Mouse (Mus musculus) embryonic facial prominence, embryonic 11.5 days (tissue): ENCODE data around the gene Cwc22. TPM values are rescaled to one million over a fixed set of nuclear protein-coding genes. Genes with fewer than 3 reads are reported as not detected.

ENCODE experiments used
- ATAC-seq: fragments of 200-750 bp; cut with Nextera tagmentation; replicated peaks from 2 replicates; pipeline ENCODE4 v1.8.0; 2017; ENCODE audit warnings: low read depth; ENCODE audit not compliant: insufficient number of reproducible peaks, low FRiP score, low TSS enrichment
- DNase-seq: peaks from one replicate; pipeline ENCODE4 v3.0.0-alpha.2; 2015; ENCODE audit warnings: low spot score
- H3K27ac ChIP-seq: fragments of 300-500 bp; sonication (generic); replicated peaks from 2 replicates; pipeline ENCODE4 v1.5.1; 2014; ENCODE audit warnings: mild to moderate bottlenecking, low read depth, low read length, control low read depth
- H3K27me3 ChIP-seq: fragments of 300-500 bp; sonication (generic); 2 replicates; pipeline ENCODE4 v1.6.1; 2014; ENCODE audit warnings: mild to moderate bottlenecking, low read length, moderate library complexity, mixed read lengths; ENCODE audit not compliant: control insufficient read depth, insufficient read depth
- H3K36me3 ChIP-seq: fragments of 300-500 bp; sonication (generic); replicated peaks from 2 replicates; pipeline ENCODE4 v1.6.1; 2014; ENCODE audit warnings: low read depth, mild to moderate bottlenecking, low read length, moderate library complexity, mixed read lengths; ENCODE audit not compliant: control insufficient read depth, insufficient read depth
- H3K4me1 ChIP-seq: fragments of 300-500 bp; sonication (generic); 2 replicates; pipeline ENCODE4 v1.6.1; 2014; ENCODE audit warnings: low read length, mixed read lengths; ENCODE audit not compliant: control insufficient read depth, insufficient read depth
- H3K4me2 ChIP-seq: fragments of 300-500 bp; sonication (generic); 2 replicates; pipeline ENCODE4 v1.6.1; 2014; ENCODE audit warnings: low read depth, mild to moderate bottlenecking, control low read depth, low read length, moderate library complexity
- H3K4me3 ChIP-seq: fragments of 300-500 bp; sonication (generic); 2 replicates; pipeline ENCODE4 v1.5.1; 2014; ENCODE audit warnings: low read depth, low read length, control low read depth
- H3K9ac ChIP-seq: fragments of 300-500 bp; sonication (generic); replicated peaks from 2 replicates; pipeline ENCODE4 v1.6.1; 2014; ENCODE audit warnings: mild to moderate bottlenecking, control low read depth, low read length
- H3K9me3 ChIP-seq: fragments of 300-500 bp; sonication (generic); replicated peaks from 2 replicates; pipeline ENCODE4 v1.6.1; 2016; ENCODE audit warnings: mild to moderate bottlenecking, low read length, inconsistent platforms, mixed read lengths; ENCODE audit not compliant: control insufficient read depth
- WGBS: fragments of 180-500 bp; shearing (Covaris S2); extraction: QIAGEN DNeasy Blood & Tissue Kit; methylation state at CpG from one replicate; pipeline ENCODE4 v1.1.7; 2014; 5-methylcytosine and 5-hydroxymethylcytosine counted together
- polyA plus RNA-seq: library from polyadenylated mRNA; unstranded; fragments of >200 nt; fragmentation: Nextera tagmentation; extraction: Ambion mirVana; gene quantifications from 2 replicates; pipeline ENCODE4 v1.2.1, GENCODE M21; 2014

The Cwc22 gene
- polyA plus RNA-seq, 1 experiment from 2014 or later, result 41.5 TPM

DNA sequence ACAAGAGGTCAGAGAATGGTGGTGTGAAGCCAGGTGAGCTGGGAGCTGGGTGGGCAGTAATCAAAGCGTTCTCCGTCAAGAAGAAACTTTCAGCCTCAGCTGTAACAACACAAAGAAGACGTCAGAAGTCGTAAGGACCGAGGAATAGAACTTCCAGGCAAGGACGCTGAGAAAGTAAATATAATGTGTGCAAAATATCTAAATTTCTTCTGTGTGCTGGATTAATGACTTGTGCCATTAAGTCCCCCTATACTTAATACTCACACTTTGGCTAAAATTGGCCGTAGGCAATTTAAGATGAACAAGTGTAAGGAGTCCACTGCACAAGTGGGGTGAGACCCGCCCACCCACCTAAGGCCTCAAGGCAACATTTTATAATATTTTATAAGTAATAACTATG lies 51.3 kb downstream of the Cwc22 start:
- ATAC-seq, result no peak
- Histone ChIP-seq H3K9ac (no peak overlapping the region), H3K4me1 (no peaks in the 10 kb centered on the region), H3K9me3 (no peaks in the 10 kb centered on the region), H3K4me2 (no peak overlapping the region), H3K27ac (no peak overlapping the region), H3K36me3 (peaks cover 6% of the 10 kb centered on the region), H3K4me3 (no peak overlapping the region), H3K27me3 (no peaks in the 10 kb centered on the region)
- DNase-seq, result no peak
- 90% methylated on average over 8 of the region's 8 CpGs for WGBS

DNA sequence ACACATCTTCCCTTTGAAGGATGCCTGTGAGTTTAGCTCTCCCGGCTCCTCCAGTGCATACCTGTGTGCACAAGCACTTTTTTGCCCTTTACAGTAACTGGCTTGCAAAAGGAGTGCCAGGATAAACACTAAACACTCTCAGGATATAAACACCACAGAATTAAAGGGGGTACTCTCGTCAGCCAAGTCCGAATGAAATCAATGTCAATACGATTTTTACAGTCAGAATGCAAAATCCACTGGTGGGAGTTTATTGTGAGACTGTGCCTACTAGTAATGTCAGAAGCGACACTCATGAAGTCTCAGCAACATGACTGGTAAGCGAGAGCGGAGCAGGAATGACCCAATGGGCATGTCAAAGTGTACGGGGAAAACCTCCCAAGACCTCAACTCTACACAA lies 52.7 kb downstream of the Cwc22 start:
- H3K4me1 ChIP-seq, result no peaks in the 10 kb centered on the region
- WGBS, result 97% methylated on average over 8 of the region's 8 CpGs
- DNase-seq (no peak), ATAC-seq (no peak)
- H3K9me3 ChIP-seq, result no peaks in the 10 kb centered on the region
- H3K27ac ChIP-seq, result no peak overlapping the region
- H3K4me3 ChIP-seq, result no peak overlapping the region
- no peak overlapping the region for H3K9ac ChIP-seq
- peaks cover 6% of the 10 kb centered on the region for H3K36me3 ChIP-seq
- no peaks in the 10 kb centered on the region for H3K27me3 ChIP-seq
- no peak overlapping the region for H3K4me2 ChIP-seq

DNA sequence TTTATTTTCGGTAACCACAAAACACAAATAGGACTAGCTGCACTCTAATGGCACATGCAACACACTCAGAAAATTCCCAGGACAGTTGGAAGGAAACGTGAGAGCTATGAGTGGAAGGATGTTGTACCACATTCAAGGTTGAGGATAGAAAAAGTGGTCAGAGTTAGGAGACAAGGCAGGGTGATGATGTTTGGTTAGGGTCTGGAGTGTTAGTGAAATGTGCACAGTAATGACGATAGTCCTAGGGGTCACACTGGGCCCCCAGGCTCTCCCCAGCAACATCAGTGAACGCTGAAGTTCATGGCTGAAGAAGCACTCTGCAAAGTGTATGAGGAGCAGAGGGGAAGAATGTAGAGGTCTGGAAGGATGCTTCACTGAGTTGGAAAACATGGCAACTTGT lies 53.6 kb downstream of the Cwc22 start:
- no peak overlapping the region for H3K4me3 ChIP-seq
- WGBS, result 91% methylated on average over 4 of the region's 4 CpGs
- no peaks in the 10 kb centered on the region for H3K4me1 ChIP-seq
- H3K27ac ChIP-seq, result no peak overlapping the region
- no peak overlapping the region for H3K4me2 ChIP-seq
- DNase-seq (no peak), ATAC-seq (no peak)
- H3K9me3 ChIP-seq, result no peaks in the 10 kb centered on the region
- peaks cover 6% of the 10 kb centered on the region for H3K36me3 ChIP-seq
- H3K27me3 ChIP-seq, result no peaks in the 10 kb centered on the region
- H3K9ac ChIP-seq, result no peak overlapping the region

DNA sequence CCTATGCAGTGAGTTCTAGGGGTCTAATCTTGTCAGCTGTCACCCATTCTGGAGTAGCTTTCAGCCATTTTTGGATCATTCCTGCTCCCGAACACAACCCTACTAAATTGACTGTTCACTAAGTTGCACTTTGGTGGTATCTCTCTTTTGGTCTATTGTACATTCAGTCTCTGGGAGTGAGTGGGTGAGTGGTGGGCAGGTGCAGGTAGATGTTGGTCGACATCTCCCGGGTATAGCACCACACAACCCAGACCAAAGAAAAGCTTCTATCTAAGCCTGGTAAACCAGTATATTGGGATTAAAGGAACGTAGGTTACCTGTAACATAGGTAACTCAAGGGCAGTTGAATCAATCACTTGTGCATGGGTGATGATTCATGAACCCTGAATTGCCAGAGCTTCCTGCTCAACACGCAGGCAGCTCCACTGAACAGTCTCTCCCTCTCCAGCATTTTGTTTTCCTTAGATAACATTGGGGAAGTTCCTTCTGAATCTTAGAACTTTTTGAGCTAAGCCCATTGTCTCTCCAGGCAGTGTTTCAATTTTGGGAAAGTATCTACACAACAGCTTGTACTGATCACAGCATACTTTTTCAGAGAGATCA lies 55.2 kb downstream of the Cwc22 start:
- H3K4me1 ChIP-seq, result no peaks in the 10 kb centered on the region
- no peaks in the 10 kb centered on the region for H3K9me3 ChIP-seq
- DNase-seq (no peak), ATAC-seq (no peak)
- H3K9ac ChIP-seq, result no peak overlapping the region
- H3K4me2 ChIP-seq, result no peak overlapping the region
- H3K27ac ChIP-seq, result no peak overlapping the region
- H3K4me3 ChIP-seq, result no peak overlapping the region
- peaks cover 6% of the 10 kb centered on the region for H3K36me3 ChIP-seq
- 91% methylated on average over 5 of the region's 5 CpGs for WGBS
- H3K27me3 ChIP-seq, result no peaks in the 10 kb centered on the region

DNA sequence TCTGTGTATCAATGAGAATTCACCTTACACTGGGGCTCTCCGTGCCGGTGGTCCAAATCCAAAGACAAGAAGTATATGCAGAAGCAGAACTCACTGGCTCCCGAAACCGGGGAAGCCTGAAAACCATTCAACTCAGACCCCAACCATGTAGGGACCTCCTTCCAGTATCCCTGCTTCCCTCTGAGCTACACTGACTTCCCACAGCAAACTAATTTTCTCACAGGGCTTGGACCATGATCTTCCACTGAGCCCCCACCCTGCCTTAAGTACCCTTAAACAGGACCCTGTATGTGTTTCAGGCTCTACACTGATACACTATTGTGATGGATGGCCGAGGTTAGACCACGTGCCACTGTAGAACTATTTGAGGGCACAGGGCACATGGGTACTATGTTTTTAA lies 56.2 kb downstream of the Cwc22 start:
- ATAC-seq (no peak), DNase-seq (no peak)
- WGBS, result 98% methylated on average over 6 of the region's 6 CpGs
- no peaks in the 10 kb centered on the region for H3K27me3 ChIP-seq
- no peaks in the 10 kb centered on the region for H3K4me1 ChIP-seq
- no peak overlapping the region for H3K4me3 ChIP-seq
- H3K27ac ChIP-seq, result no peak overlapping the region
- H3K9me3 ChIP-seq, result no peaks in the 10 kb centered on the region
- H3K36me3 ChIP-seq, result peaks cover 6% of the 10 kb centered on the region
- H3K9ac ChIP-seq, result no peak overlapping the region
- no peak overlapping the region for H3K4me2 ChIP-seq

DNA sequence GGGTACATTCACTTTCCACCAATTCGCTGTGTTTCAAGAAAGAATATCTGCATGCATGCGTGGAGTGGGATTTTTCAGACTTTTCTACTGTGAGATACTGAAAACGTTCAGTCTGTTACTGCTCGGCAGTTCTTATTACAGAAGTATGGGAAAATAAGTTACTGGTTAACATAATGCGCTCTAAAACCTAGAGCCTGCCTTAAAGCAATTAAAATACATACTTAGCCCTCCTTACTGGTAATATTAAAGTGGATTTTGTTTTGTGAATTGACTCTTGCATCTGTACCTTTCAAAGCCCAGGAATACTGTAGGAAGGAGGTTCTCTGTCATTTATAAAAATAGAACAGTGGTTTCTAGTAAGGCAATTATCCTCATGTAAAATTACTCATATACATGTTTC lies 56.8 kb downstream of the Cwc22 start:
- no peak overlapping the region for H3K27ac ChIP-seq
- H3K4me2 ChIP-seq, result no peak overlapping the region
- no peaks in the 10 kb centered on the region for H3K27me3 ChIP-seq
- ATAC-seq (no peak), DNase-seq (no peak)
- no peaks in the 10 kb centered on the region for H3K4me1 ChIP-seq
- no peaks in the 10 kb centered on the region for H3K9me3 ChIP-seq
- H3K4me3 ChIP-seq, result no peak overlapping the region
- WGBS, result 94% methylated on average over 5 of the region's 5 CpGs
- no peak overlapping the region for H3K9ac ChIP-seq
- peaks cover under 1% of the 10 kb centered on the region for H3K36me3 ChIP-seq

DNA sequence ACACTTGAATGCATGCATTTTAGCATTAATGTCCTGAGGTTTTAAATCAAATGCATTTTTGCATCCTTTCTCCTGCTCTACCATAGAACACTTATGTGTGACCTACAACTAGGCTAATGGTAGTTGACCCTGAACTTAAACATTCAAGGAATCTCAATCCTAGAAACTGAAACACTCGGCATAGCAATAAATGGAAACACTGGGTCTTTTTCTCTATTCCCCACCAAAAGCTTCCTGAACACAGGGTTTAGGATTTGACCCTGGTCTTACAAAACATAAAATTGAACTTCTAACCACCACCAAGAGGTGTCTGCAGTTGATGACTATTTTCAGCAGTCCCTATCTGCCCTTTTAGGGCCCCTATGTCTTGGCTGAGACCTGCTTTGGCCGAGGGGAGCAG lies 57.3 kb downstream of the Cwc22 start:
- ATAC-seq (no peak), DNase-seq (no peak)
- WGBS, result 87% methylated on average over 2 of the region's 2 CpGs
- Histone ChIP-seq H3K9ac (no peak overlapping the region), H3K27ac (no peak overlapping the region), H3K4me1 (no peaks in the 10 kb centered on the region), H3K9me3 (no peaks in the 10 kb centered on the region), H3K36me3 (no peaks in the 10 kb centered on the region), H3K27me3 (no peaks in the 10 kb centered on the region), H3K4me2 (no peak overlapping the region), H3K4me3 (no peak overlapping the region)

DNA sequence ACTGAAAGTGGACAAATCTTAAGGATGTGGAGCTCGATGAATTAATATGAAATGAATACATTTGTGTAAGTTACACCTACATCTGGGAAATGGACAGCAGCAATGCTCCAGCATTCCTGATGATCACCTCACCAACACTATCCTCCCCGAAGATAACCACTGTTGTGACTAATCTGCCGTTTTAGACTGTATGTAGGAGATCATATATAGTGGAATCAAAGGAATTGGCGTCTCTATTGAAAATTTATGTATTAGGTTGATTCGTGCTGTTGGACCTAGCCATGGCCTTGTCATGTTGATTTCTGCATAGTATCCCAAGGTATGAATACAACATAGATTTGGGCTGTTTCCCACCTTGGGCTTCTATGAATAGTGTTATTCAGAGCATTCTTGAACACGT lies 58.1 kb downstream of the Cwc22 start:
- H3K27ac ChIP-seq, result no peak overlapping the region
- H3K9ac ChIP-seq, result no peak overlapping the region
- 88% methylated on average over 6 of the region's 6 CpGs for WGBS
- H3K4me1 ChIP-seq, result no peaks in the 10 kb centered on the region
- no peak for DNase-seq
- H3K4me2 ChIP-seq, result no peak overlapping the region
- H3K9me3 ChIP-seq, result no peaks in the 10 kb centered on the region
- H3K36me3 ChIP-seq, result no peaks in the 10 kb centered on the region; the same call in 1 of the 2 replicates
- no peak overlapping the region for H3K4me3 ChIP-seq
- ATAC-seq, result no peak
- no peaks in the 10 kb centered on the region for H3K27me3 ChIP-seq
